Comparison of ENCODE assay signal across 10 mouse cellular contexts in genomic region chr9:65011304-65011703, GRCm38 (mm10). TPM values are rescaled to one million over a fixed set of nuclear protein-coding genes. Genes with fewer than 3 reads are reported as not detected.
DNase-seq lines count a peak whose midpoint lies in the region; ATAC-seq and TF ChIP-seq lines count a peak whose summit lies in the region.
"Had no signal": no experiment of that assay in that cellular context is flagged by ENCODE, and none has a peak within 500 bp of the region (broad histone marks: within the 10 kb centered on the region; RNA-seq: fewer than 3 reads in every experiment).

No protein-coding gene starts in this region.

- ATAC-seq in heart, postnatal 0 days (ENCODE audit: insufficient read depth, low read depth): 0 out of 2 replicates have a peak, but pooled peaks have one; percentile 33
- no peak for ATAC-seq in heart, embryonic 12.5 days (ENCODE audit: insufficient number of reproducible peaks, low FRiP score)

- no peak for DNase-seq in heart, postnatal 0 days (ENCODE audit: low spot score)
- peak; percentile 19 for DNase-seq in thymus, adult 2 months
- DNase-seq in thymus, adult 18-20 months: no peak
- DNase-seq in layer of hippocampus, adult 11-12 months (ENCODE audit: low spot score): no peak
- DNase-seq in left cerebral cortex, adult 18-20 months (ENCODE audit: low spot score in 2 of 2): no peak

- H3K9me3 ChIP-seq in heart, postnatal 0 days (replicated peaks; ENCODE audit: control insufficient read depth, low read length): no peaks in the 10 kb centered on the region
- H3K9me3 ChIP-seq in heart, embryonic 12.5 days (replicated peaks): no peaks in the 10 kb centered on the region
- H3K9me3 ChIP-seq: heart, embryonic 15.5 days had no signal

- TF ChIP-seq CTCF in heart, postnatal 0 days (IDR thresholded peaks at IDR 0.05; ENCODE audit: low read depth): peak; percentile 40
- 0 out of 2 replicates have a peak, but pooled peaks have one; percentile 24 for TF ChIP-seq CTCF in thymus, adult 2 months (IDR thresholded peaks at IDR 0.05; ENCODE audit: borderline replicate concordance, control insufficient read depth, extremely low read depth, insufficient read depth, low read length, poor library complexity)
- peak; percentile 15; the same call in 1 of the 2 replicates for TF ChIP-seq CTCF in embryonic fibroblast, embryonic 13.5 days (IDR thresholded peaks at IDR 0.05; ENCODE audit: borderline replicate concordance, insufficient read depth, low read length)
- peak; percentile 39; the same call in 1 of the 2 replicates for TF ChIP-seq CTCF in small intestine, adult 2 months (IDR thresholded peaks at IDR 0.05; ENCODE audit: extremely low read depth, insufficient read length, insufficient replicate concordance, low read depth, low read length)

- WGBS in heart, postnatal 0 days: 45% methylated on average over 6 of the region's 6 CpGs
- WGBS in heart, embryonic 12.5 days: 45% methylated on average over 6 of the region's 6 CpGs
- WGBS in thymus, adult 2 months: 73% methylated on average over 6 of the region's 6 CpGs
- WGBS in small intestine, adult 2 months: 46% methylated on average over 6 of the region's 6 CpGs

- H3K36me3 ChIP-seq in heart, postnatal 0 days (replicated peaks; ENCODE audit: control insufficient read depth, insufficient read depth, low read length): peaks cover 4% of the 10 kb centered on the region; the same call in 1 of the 2 replicates
- H3K36me3 ChIP-seq in heart, embryonic 12.5 days: peaks cover 20% of the 10 kb centered on the region
- no peaks in the 10 kb centered on the region for H3K36me3 ChIP-seq in thymus, adult 2 months (ENCODE audit: control insufficient read depth, insufficient read depth, low read length)
- peaks cover 11% of the 10 kb centered on the region for H3K36me3 ChIP-seq in small intestine, adult 2 months (ENCODE audit: control insufficient read depth, insufficient read depth, low read length)

- no peak overlapping the region for H3K4me2 ChIP-seq in heart, postnatal 0 days (ENCODE audit: low read depth, low read length)
- H3K4me2 ChIP-seq in heart, embryonic 12.5 days: no peak overlapping the region
- H3K4me2 ChIP-seq: heart, embryonic 15.5 days had no signal

- no peak overlapping the region for H3K9ac ChIP-seq in heart, postnatal 0 days (replicated peaks; ENCODE audit: low read depth, low read length)
- no peak overlapping the region for H3K9ac ChIP-seq in heart, embryonic 12.5 days
- H3K9ac ChIP-seq: heart, embryonic 15.5 days had no signal

- no peak overlapping the region for H3K4me3 ChIP-seq in heart, postnatal 0 days (ENCODE audit: low read depth, low read length)
- H3K4me3 ChIP-seq in heart, embryonic 12.5 days: no peak overlapping the region
- H3K4me3 ChIP-seq in thymus, adult 2 months (ENCODE audit: control insufficient read depth, insufficient read depth, low read length): no peak overlapping the region
- H3K4me3 ChIP-seq in embryonic fibroblast, embryonic 13.5 days (ENCODE audit: insufficient read depth, low read length): no peak overlapping the region
- no peak overlapping the region for H3K4me3 ChIP-seq in small intestine, adult 2 months (ENCODE audit: low read depth, low read length)
- H3K4me3 ChIP-seq: heart, embryonic 15.5 days; megakaryocyte, embryonic 14.5 days had no signal

- H3K4me1 ChIP-seq in heart, postnatal 0 days (ENCODE audit: control insufficient read depth, insufficient read depth): peaks cover 9% of the 10 kb centered on the region
- H3K4me1 ChIP-seq in heart, embryonic 12.5 days (replicated peaks): peaks cover 15% of the 10 kb centered on the region
- H3K4me1 ChIP-seq in thymus, adult 2 months (replicated peaks; ENCODE audit: control insufficient read depth, insufficient read depth, low read length): peaks cover 9% of the 10 kb centered on the region
- peaks cover 3% of the 10 kb centered on the region for H3K4me1 ChIP-seq in embryonic fibroblast, embryonic 13.5 days (ENCODE audit: control insufficient read depth, insufficient read depth, low read length)
- 0 out of 2 replicates have a peak, but pooled peaks cover 2% of the 10 kb centered on the region for H3K4me1 ChIP-seq in small intestine, adult 2 months (ENCODE audit: control insufficient read depth, insufficient read depth, insufficient read length, low read length)

- no peak overlapping the region for H3K27ac ChIP-seq in heart, postnatal 0 days (ENCODE audit: low read depth)
- H3K27ac ChIP-seq in heart, embryonic 12.5 days (ENCODE audit: poor library complexity, severe bottlenecking): no peak overlapping the region
- H3K27ac ChIP-seq in thymus, adult 2 months (ENCODE audit: control insufficient read depth, insufficient read depth, low read length): no peak overlapping the region
- H3K27ac ChIP-seq in embryonic fibroblast, embryonic 13.5 days (ENCODE audit: insufficient read depth, low read length): no peak overlapping the region
- no peak overlapping the region for H3K27ac ChIP-seq in small intestine, adult 2 months (ENCODE audit: insufficient read depth, low read depth, low read length)
- H3K27ac ChIP-seq: heart, embryonic 15.5 days had no signal

- TF ChIP-seq POLR2A in thymus, adult 2 months (IDR thresholded peaks at IDR 0.05; ENCODE audit: control insufficient read depth, extremely low read depth, insufficient read depth, low read length, poor library complexity): no peak
- TF ChIP-seq POLR2A in embryonic fibroblast, embryonic 13.5 days (IDR thresholded peaks at IDR 0.05; ENCODE audit: low read depth, low read length): no peak
- no peak for TF ChIP-seq POLR2A in small intestine, adult 2 months (IDR thresholded peaks at IDR 0.05; ENCODE audit: low read depth, low read length)

- no peaks in the 10 kb centered on the region for H3K27me3 ChIP-seq in heart, postnatal 0 days (ENCODE audit: control insufficient read depth, insufficient read depth, low read length)
- H3K27me3 ChIP-seq in heart, embryonic 12.5 days (replicated peaks): no peaks in the 10 kb centered on the region
- no peaks in the 10 kb centered on the region for H3K27me3 ChIP-seq in thymus, adult 2 months (ENCODE audit: control insufficient read depth, insufficient read depth, low read length)
- H3K27me3 ChIP-seq in small intestine, adult 2 months (ENCODE audit: control insufficient read depth, insufficient read depth, low read length): no peaks in the 10 kb centered on the region
- H3K27me3 ChIP-seq: heart, embryonic 15.5 days; megakaryocyte, embryonic 14.5 days had no signal

- no peak for TF ChIP-seq EP300 in heart, postnatal 0 days (IDR thresholded peaks at IDR 0.05; ENCODE audit: low read depth)

RNA-seq across cellular contexts. Expression of gene Hacd3, which starts 10.2 kb away (rescaled TPM):
- total RNA-seq in heart, postnatal 0 days (2014; rRNA removed; ENCODE audit: low replicate concordance): 24.6 and 37.4 TPM in 2 replicates
- polyA plus RNA-seq in heart, postnatal 0 days (2015; fragmentation: Nextera tagmentation; extraction: Ambion mirVana): 35.8 and 37.4 TPM in 2 replicates
- polyA plus RNA-seq in heart, embryonic 12.5 days (2016; fragmentation: Nextera tagmentation; extraction: Ambion mirVana): 62.8 and 64.0 TPM in 2 replicates
- polyA plus RNA-seq in thymus, adult 2 months (2012; rRNA removed): 32.5 and 35.3 TPM in 2 replicates
- polyA plus RNA-seq in embryonic fibroblast, embryonic 13.5 days (2011; ENCODE audit: insufficient read length, low read depth, missing spikeins): 39.7 and 46.7 TPM in 2 replicates
- polyA plus RNA-seq in small intestine, adult 2 months (2012; rRNA removed): 12.6 and 17.2 TPM in 2 replicates
- total RNA-seq in left cerebral cortex, adult 18-20 months (2021): 100 to 1,000 TPM; 154 to 160 TPM

RNA-seq across cellular contexts. Expression of gene Dpp8, which starts 20.9 kb away (rescaled TPM):
- total RNA-seq in heart, postnatal 0 days (2014; rRNA removed; ENCODE audit: low replicate concordance): 39.4 TPM in 2 replicates
- polyA plus RNA-seq in heart, postnatal 0 days (2015; fragmentation: Nextera tagmentation; extraction: Ambion mirVana): 15.7 and 17.5 TPM in 2 replicates
- polyA plus RNA-seq in heart, embryonic 12.5 days (2016; fragmentation: Nextera tagmentation; extraction: Ambion mirVana): 42.6 and 44.3 TPM in 2 replicates
- 73.8 and 77.6 TPM in 2 replicates for polyA plus RNA-seq in thymus, adult 2 months (2012; rRNA removed)
- polyA plus RNA-seq in embryonic fibroblast, embryonic 13.5 days (2011; ENCODE audit: insufficient read length, low read depth, missing spikeins): 98.8 and 104 TPM in 2 replicates
- polyA plus RNA-seq in small intestine, adult 2 months (2012; rRNA removed): 17.6 and 21.4 TPM in 2 replicates
- 100 to 1,000 TPM; 164 to 169 TPM for total RNA-seq in left cerebral cortex, adult 18-20 months (2021)

RNA-seq across cellular contexts. Expression of gene Ints14, which starts 50.6 kb away (rescaled TPM):
- total RNA-seq in heart, postnatal 0 days (2014; rRNA removed; ENCODE audit: low replicate concordance): 34.6 and 36.4 TPM in 2 replicates
- polyA plus RNA-seq in heart, postnatal 0 days (2015; fragmentation: Nextera tagmentation; extraction: Ambion mirVana): 26.2 and 26.5 TPM in 2 replicates
- 45.2 and 48.6 TPM in 2 replicates for polyA plus RNA-seq in heart, embryonic 12.5 days (2016; fragmentation: Nextera tagmentation; extraction: Ambion mirVana)
- polyA plus RNA-seq in thymus, adult 2 months (2012; rRNA removed): 24.0 and 28.3 TPM in 2 replicates
- polyA plus RNA-seq in embryonic fibroblast, embryonic 13.5 days (2011; ENCODE audit: insufficient read length, low read depth, missing spikeins): 32.9 and 35.0 TPM in 2 replicates
- 3.6 and 7.2 TPM in 2 replicates for polyA plus RNA-seq in small intestine, adult 2 months (2012; rRNA removed)
- 10 to 100 TPM; 18.5 to 18.8 TPM for total RNA-seq in left cerebral cortex, adult 18-20 months (2021)

RNA-seq across cellular contexts. Expression of gene Slc24a1, which starts 59.9 kb away (rescaled TPM):
- 0.08 TPM in 1 of 2 replicates, not detected in the other for total RNA-seq in heart, postnatal 0 days (2014; rRNA removed; ENCODE audit: low replicate concordance)
- 0.05 TPM in 2 replicates for polyA plus RNA-seq in heart, postnatal 0 days (2015; fragmentation: Nextera tagmentation; extraction: Ambion mirVana)
- polyA plus RNA-seq in heart, embryonic 12.5 days (2016; fragmentation: Nextera tagmentation; extraction: Ambion mirVana): 0.05 TPM in 2 replicates
- polyA plus RNA-seq in thymus, adult 2 months (2012; rRNA removed): 0.05 TPM in 1 of 2 replicates, not detected in the other
- not detected in 2 replicates for polyA plus RNA-seq in embryonic fibroblast, embryonic 13.5 days (2011; ENCODE audit: insufficient read length, low read depth, missing spikeins)
- polyA plus RNA-seq in small intestine, adult 2 months (2012; rRNA removed): not detected in 2 replicates
- total RNA-seq in left cerebral cortex, adult 18-20 months (2021): under 1 TPM; 0.07 to 0.16 TPM
